Mouse (Mus musculus) hindbrain, embryonic 15.5 days (tissue): ENCODE measurements at regions not wholly inside any gene's neighbourhood (a gene's known extent, or its start where the extent isn't known, plus 50 kb on each side); places are given as distances from the start of the nearest gene placed in this dataset.

Experiments used
- ATAC-seq: fragments of 200-750 bp; cut with Nextera tagmentation; 2 replicates; pipeline ENCODE4 v1.8.0; 2017; ENCODE audit warnings: low read depth, moderate number of reproducible peaks, moderate TSS enrichment; ENCODE audit not compliant: low FRiP score
- H3K27ac ChIP-seq: fragments of 300-500 bp; sonication (generic); replicated peaks from 2 replicates; pipeline ENCODE4 v1.5.1; 2015; ENCODE audit warnings: mild to moderate bottlenecking, inconsistent platforms
- H3K27me3 ChIP-seq: fragments of 300-500 bp; sonication (generic); 2 replicates; pipeline ENCODE4 v1.6.1; 2015; ENCODE audit warnings: control low read depth, inconsistent platforms
- H3K36me3 ChIP-seq: fragments of 300-500 bp; sonication (generic); 2 replicates; pipeline ENCODE4 v1.6.1; 2015; ENCODE audit warnings: control low read depth, inconsistent platforms
- H3K4me1 ChIP-seq: fragments of 300-500 bp; sonication (generic); replicated peaks from 2 replicates; pipeline ENCODE4 v1.6.1; 2015; ENCODE audit warnings: control low read depth, inconsistent platforms
- H3K4me2 ChIP-seq: fragments of 300-500 bp; sonication (generic); 2 replicates; pipeline ENCODE4 v1.6.1; 2015; ENCODE audit warnings: moderate library complexity, mild to moderate bottlenecking, inconsistent platforms
- H3K4me3 ChIP-seq: fragments of 300-500 bp; sonication (generic); 2 replicates; pipeline ENCODE4 v1.5.1; 2015; ENCODE audit warnings: mild to moderate bottlenecking, inconsistent platforms
- H3K9ac ChIP-seq: fragments of 300-500 bp; sonication (generic); 2 replicates; pipeline ENCODE4 v1.6.1; 2015; ENCODE audit warnings: inconsistent platforms
- H3K9me3 ChIP-seq: fragments of 300-500 bp; sonication (generic); 2 replicates; pipeline ENCODE4 v1.6.1; 2016; ENCODE audit warnings: control low read depth, inconsistent platforms
- WGBS: fragments of 180-500 bp; shearing (Covaris S2); methylation state at CpG from one replicate; pipeline ENCODE4 v1.1.7; 2015; 5-methylcytosine and 5-hydroxymethylcytosine counted together

DNA sequence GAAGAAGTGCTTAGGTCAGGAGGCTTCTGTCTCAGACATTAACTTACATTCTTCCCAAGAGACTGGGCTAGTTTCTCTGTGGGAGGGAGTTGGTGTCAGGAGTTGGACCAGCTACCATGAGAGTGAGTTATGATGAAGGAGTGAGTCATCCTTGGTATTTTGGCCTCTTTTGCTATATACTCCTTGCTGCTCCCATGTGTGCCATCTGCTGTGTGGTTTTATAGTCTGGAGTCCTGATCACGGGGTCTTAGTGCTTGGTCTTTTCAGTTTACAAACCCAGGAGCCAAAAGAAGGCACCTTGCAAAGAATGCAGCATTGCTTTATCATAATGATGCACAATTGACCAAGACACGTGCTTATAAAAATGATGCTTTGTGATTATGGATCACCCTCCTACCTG, 56.6 kb downstream of the Zfp503 start:
- Histone ChIP-seq H3K36me3 (no peaks in the 10 kb centered on the region), H3K27me3 (0 out of 2 replicates have a peak, but pooled peaks cover 4% of the 10 kb centered on the region), H3K9me3 (no peaks in the 10 kb centered on the region), H3K4me3 (no peak overlapping the region), H3K27ac (no peak overlapping the region), H3K4me2 (no peak overlapping the region), H3K4me1 (no peaks in the 10 kb centered on the region), H3K9ac (no peak overlapping the region)
- 82% methylated on average over 2 of the region's 2 CpGs for WGBS
- no peak for ATAC-seq

GRCm38 (mm10) chr14:21931944-21932343, 57.5 kb downstream of the Zfp503 start:
- Histone ChIP-seq H3K4me3 (no peak overlapping the region), H3K4me2 (no peak overlapping the region), H3K27me3 (0 out of 2 replicates have a peak, but pooled peaks cover 4% of the 10 kb centered on the region), H3K27ac (no peak overlapping the region), H3K36me3 (no peaks in the 10 kb centered on the region), H3K9me3 (no peaks in the 10 kb centered on the region), H3K4me1 (no peaks in the 10 kb centered on the region), H3K9ac (no peak overlapping the region)
- ATAC-seq = no peak
- 72% methylated on average over 7 of the region's 7 CpGs for WGBS

DNA sequence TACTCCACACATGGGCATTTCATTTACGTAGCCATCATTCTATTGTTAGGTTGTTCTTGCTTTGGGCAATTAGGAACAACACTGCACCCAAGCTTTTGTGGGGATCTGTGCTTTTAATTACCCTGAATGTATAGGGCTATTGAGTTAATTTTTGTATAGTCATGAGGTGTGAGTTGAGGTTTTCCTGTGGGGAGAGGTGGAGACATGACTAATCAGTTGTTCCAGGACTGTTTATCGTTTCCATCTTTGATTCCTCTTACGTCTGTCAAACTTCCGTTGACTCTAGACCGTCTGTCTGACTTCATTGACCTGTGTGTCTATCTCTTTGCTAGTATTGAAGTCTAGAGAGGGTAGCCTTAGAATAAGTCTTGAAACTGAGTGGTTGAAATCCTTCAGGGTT, 60.4 kb downstream of the Zfp503 start:
- Histone ChIP-seq H3K4me2 (no peak overlapping the region), H3K27ac (no peak overlapping the region), H3K9ac (no peak overlapping the region), H3K27me3 (0 out of 2 replicates have a peak, but pooled peaks cover 4% of the 10 kb centered on the region), H3K4me1 (no peaks in the 10 kb centered on the region), H3K9me3 (no peaks in the 10 kb centered on the region), H3K36me3 (no peaks in the 10 kb centered on the region), H3K4me3 (no peak overlapping the region)
- ATAC-seq = no peak
- 87% methylated on average over 5 of the region's 5 CpGs for WGBS

DNA sequence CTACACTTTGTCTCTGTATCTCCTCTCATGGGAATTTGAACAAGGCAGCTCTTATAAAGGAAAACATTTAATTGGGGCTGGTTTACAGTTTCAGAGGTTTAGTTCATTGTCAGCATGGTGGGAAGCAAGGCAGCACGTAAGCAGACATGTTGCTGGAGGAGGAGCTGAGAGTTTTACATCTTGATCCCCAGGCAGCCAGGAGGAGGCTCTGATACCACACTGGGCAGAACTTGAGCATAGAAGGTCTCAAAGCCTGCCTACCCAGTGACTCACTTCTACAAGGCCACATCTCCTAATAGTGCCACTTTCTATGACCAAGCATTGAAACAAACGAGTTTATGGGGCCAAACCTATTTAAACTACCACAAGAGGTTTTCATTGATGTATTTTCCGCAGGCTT, 67.9 kb upstream of the Comtd1 start:
- no peaks in the 10 kb centered on the region for H3K9me3 ChIP-seq
- no peak overlapping the region for H3K4me3 ChIP-seq
- no peak for ATAC-seq
- no peak overlapping the region for H3K4me2 ChIP-seq
- WGBS = 82% methylated on average over 3 of the region's 3 CpGs
- H3K36me3 ChIP-seq = no peaks in the 10 kb centered on the region
- H3K4me1 ChIP-seq = no peaks in the 10 kb centered on the region
- H3K27me3 ChIP-seq = no peaks in the 10 kb centered on the region
- H3K27ac ChIP-seq = no peak overlapping the region
- H3K9ac ChIP-seq = no peak overlapping the region

DNA sequence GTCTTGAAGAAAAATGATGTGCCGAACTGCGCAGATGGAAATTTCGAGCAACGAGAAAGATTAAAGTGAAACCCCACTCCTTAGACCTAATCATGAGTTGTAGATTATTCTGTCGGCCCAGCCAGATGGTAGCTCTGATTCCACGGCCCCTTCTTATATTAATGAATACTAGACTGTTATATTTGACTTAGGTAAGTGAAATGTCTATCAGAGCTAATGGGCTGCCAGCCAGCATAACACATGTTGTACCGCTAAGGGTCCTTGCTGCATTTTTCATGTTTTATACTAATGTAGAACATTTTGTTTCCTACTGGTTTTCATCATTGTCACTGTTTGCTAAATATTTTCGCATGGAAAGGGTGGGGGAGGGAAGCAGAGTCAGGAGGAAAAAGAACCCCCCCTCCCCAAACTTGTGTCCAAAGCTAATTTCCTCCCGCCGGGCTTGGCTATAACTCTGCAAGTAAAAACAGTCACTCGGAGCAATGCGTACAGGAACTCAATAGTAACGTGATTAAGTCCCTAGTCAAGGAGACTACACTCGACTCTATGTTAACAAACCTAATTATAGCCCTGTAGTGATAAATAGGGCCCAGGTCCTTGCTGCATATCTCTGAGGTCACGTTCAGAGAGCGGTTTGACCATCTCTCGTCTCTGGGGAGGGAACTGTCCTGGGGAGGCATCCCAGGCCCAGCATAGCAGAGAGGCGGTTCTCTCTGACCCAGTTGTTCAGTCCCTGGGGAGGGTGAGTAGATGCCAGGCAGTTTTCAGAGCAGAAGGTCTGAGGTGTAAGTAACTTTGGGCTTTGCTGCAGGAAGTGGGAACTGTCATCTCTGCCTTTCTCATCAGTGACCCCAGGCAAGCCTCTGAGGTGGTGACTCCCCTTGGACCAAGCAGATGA, 56.0 kb upstream of the Comtd1 start:
- 32% methylated on average over 18 of the region's 18 CpGs for WGBS
- ATAC-seq = peak; percentile 65
- Histone ChIP-seq H3K4me2 (peak overlapping the region; percentile 37), H3K27ac (0 out of 2 replicates have a peak overlapping the region, but pooled peaks have one; percentile 6), H3K9ac (no peak overlapping the region), H3K27me3 (no peaks in the 10 kb centered on the region), H3K4me1 (peaks cover 27% of the 10 kb centered on the region), H3K36me3 (no peaks in the 10 kb centered on the region), H3K9me3 (no peaks in the 10 kb centered on the region), H3K4me3 (no peak overlapping the region)

GRCm38 (mm10) chr14:21903562-21904497, 55.1 kb upstream of the Comtd1 start:
- Histone ChIP-seq H3K27ac (peak overlapping the region; percentile 69), H3K4me1 (peaks cover 27% of the 10 kb centered on the region), H3K36me3 (no peaks in the 10 kb centered on the region), H3K27me3 (no peaks in the 10 kb centered on the region), H3K9ac (no peak overlapping the region), H3K9me3 (no peaks in the 10 kb centered on the region), H3K4me3 (no peak overlapping the region), H3K4me2 (peak overlapping the region; percentile 37)
- WGBS = 14% methylated on average over 23 of the region's 23 CpGs
- peak; percentile 83 for ATAC-seq

- H3K4me2 ChIP-seq = no peak overlapping the region
- no peaks in the 10 kb centered on the region for H3K27me3 ChIP-seq
- no peaks in the 10 kb centered on the region for H3K36me3 ChIP-seq
- H3K27ac ChIP-seq = no peak overlapping the region
- WGBS = 88% methylated on average over 1 of the region's 1 CpGs
- H3K4me1 ChIP-seq = peaks cover 27% of the 10 kb centered on the region
- no peak overlapping the region for H3K9ac ChIP-seq
- H3K4me3 ChIP-seq = no peak overlapping the region
- no peak for ATAC-seq
- no peaks in the 10 kb centered on the region for H3K9me3 ChIP-seq
Observed at GRCm38 (mm10) chr14:21902856-21903255, 54.1 kb upstream of the Comtd1 start.

DNA sequence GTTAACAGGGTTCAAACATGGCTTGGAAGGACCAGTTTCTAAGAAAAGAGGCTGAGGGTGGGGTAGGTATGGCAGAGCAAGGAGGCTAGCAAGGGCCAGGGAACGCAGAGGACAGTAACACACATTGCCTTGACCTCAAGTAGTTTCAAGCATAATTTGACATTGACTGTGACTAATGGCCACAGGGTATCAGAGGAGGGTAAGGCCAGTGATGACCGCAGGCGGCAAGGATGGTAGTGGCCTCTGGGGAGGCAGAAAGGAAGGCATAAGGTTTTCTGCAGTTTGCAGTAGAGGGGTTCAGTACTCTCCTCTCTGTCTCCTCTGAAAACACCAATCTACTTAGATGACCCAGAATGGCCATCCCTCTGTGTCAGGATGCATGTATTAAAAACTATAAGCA, 53.7 kb upstream of the Comtd1 start:
- Histone ChIP-seq H3K36me3 (no peaks in the 10 kb centered on the region), H3K27me3 (no peaks in the 10 kb centered on the region), H3K9me3 (no peaks in the 10 kb centered on the region), H3K4me2 (no peak overlapping the region), H3K4me3 (no peak overlapping the region), H3K27ac (no peak overlapping the region), H3K9ac (no peak overlapping the region), H3K4me1 (peaks cover 27% of the 10 kb centered on the region)
- 77% methylated on average over 3 of the region's 3 CpGs for WGBS
- no peak for ATAC-seq

- no peaks in the 10 kb centered on the region for H3K36me3 ChIP-seq
- no peak overlapping the region for H3K9ac ChIP-seq
- no peak overlapping the region for H3K4me2 ChIP-seq
- peaks cover 27% of the 10 kb centered on the region for H3K4me1 ChIP-seq
- no peak for ATAC-seq
- no peaks in the 10 kb centered on the region for H3K27me3 ChIP-seq
- WGBS = 84% methylated on average over 2 of the region's 2 CpGs
- H3K27ac ChIP-seq = no peak overlapping the region
- no peaks in the 10 kb centered on the region for H3K9me3 ChIP-seq
- H3K4me3 ChIP-seq = no peak overlapping the region
Observed at GRCm38 (mm10) chr14:21900951-21901350, 52.2 kb upstream of the Comtd1 start.

- Histone ChIP-seq H3K4me2 (no peak overlapping the region), H3K27me3 (no peaks in the 10 kb centered on the region), H3K27ac (no peak overlapping the region), H3K4me3 (no peak overlapping the region), H3K4me1 (peaks cover 27% of the 10 kb centered on the region), H3K36me3 (no peaks in the 10 kb centered on the region), H3K9ac (no peak overlapping the region), H3K9me3 (no peaks in the 10 kb centered on the region)
- no peak for ATAC-seq
- 40% methylated on average over 1 of the region's 1 CpGs for WGBS
Observed at GRCm38 (mm10) chr14:21900516-21900915, 51.7 kb upstream of the Comtd1 start.
